Mouse (Mus musculus): ENCODE results near the gene Akr1a1.

Akr1a1 gene

GRCm38 (mm10) chr4:116659474-116659873 lies 8.0 kb upstream of the Akr1a1 start:
- no peak for DNase-seq (ENCODE audit: low spot score)

- no peak for DNase-seq (ENCODE audit: low spot score)
Measured at GRCm38 (mm10) chr4:116657971-116658370, 6.5 kb upstream of the Akr1a1 start.

GRCm38 (mm10) chr4:116655658-116656057 lies 4.2 kb upstream of the Akr1a1 start:
- DNase-seq (ENCODE audit: low spot score): no peak

- DNase-seq (ENCODE audit: low spot score): no peak
Measured at GRCm38 (mm10) chr4:116655100-116655499, 3.6 kb upstream of the Akr1a1 start.

- DNase-seq (ENCODE audit: low spot score): no peak
Measured at GRCm38 (mm10) chr4:116653228-116653627, 1.7 kb upstream of the Akr1a1 start.

- DNase-seq (ENCODE audit: low spot score): no peak
Measured at GRCm38 (mm10) chr4:116651797-116652135, 286 bp upstream of the Akr1a1 start.

- DNase-seq (ENCODE audit: low spot score): no peak
Measured at GRCm38 (mm10) chr4:116650365-116650764, 1.1 kb downstream of the Akr1a1 start.

- DNase-seq (ENCODE audit: low spot score): no peak
Measured at GRCm38 (mm10) chr4:116649411-116649810, 2.1 kb downstream of the Akr1a1 start.

GRCm38 (mm10) chr4:116645624-116646023 lies 5.9 kb downstream of the Akr1a1 start:
- DNase-seq (ENCODE audit: low spot score): no peak

GRCm38 (mm10) chr4:116644326-116644725 lies 7.2 kb downstream of the Akr1a1 start:
- DNase-seq (ENCODE audit: low spot score): peak; percentile 30

GRCm38 (mm10) chr4:116642071-116642470 lies 9.4 kb downstream of the Akr1a1 start:
- no peak for DNase-seq (ENCODE audit: low spot score)

GRCm38 (mm10) chr4:116638821-116639220 lies 12.7 kb downstream of the Akr1a1 start:
- no peak for DNase-seq (ENCODE audit: low spot score)

- no peak for DNase-seq (ENCODE audit: low spot score)
Measured at GRCm38 (mm10) chr4:116635197-116635596, 16.3 kb downstream of the Akr1a1 start.

GRCm38 (mm10) chr4:116627722-116628662 lies 23.5 kb downstream of the Akr1a1 start, which contains the start of gene Nasp:
Nasp (minus strand) TSS chr4:116627941.
- peak; percentile 82 for DNase-seq (ENCODE audit: low spot score)

- DNase-seq (ENCODE audit: low spot score): peak; percentile 82
Measured at GRCm38 (mm10) chr4:116627359-116627716, 24.1 kb downstream of the Akr1a1 start.

GRCm38 (mm10) chr4:116626658-116627358 lies 24.7 kb downstream of the Akr1a1 start:
- DNase-seq (ENCODE audit: low spot score): peak; percentile 79

- DNase-seq (ENCODE audit: low spot score): no peak
Measured at GRCm38 (mm10) chr4:116624831-116625230, 26.6 kb downstream of the Akr1a1 start.

- DNase-seq (ENCODE audit: low spot score): no peak
Measured at GRCm38 (mm10) chr4:116615237-116615636, 36.2 kb downstream of the Akr1a1 start.

GRCm38 (mm10) chr4:116612621-116613020 lies 38.9 kb downstream of the Akr1a1 start:
- no peak for DNase-seq (ENCODE audit: low spot score)

GRCm38 (mm10) chr4:116596978-116597881 lies 54.2 kb downstream of the Akr1a1 start:
- peak; percentile 71 for DNase-seq (ENCODE audit: low spot score)

- DNase-seq (ENCODE audit: low spot score): peak; percentile 7
Measured at GRCm38 (mm10) chr4:116596379-116596778, 55.1 kb downstream of the Akr1a1 start, which contains the start of gene Ccdc17. Ccdc17 (plus strand) TSS chr4:116596654.

- no peak for DNase-seq (ENCODE audit: low spot score)
Measured at GRCm38 (mm10) chr4:116595793-116596192, 55.7 kb downstream of the Akr1a1 start.

Data from MN1 (cell line).